Mouse (Mus musculus): Measurements from ENCODE around the gene Pdzd7. TPM values are rescaled to one million over a fixed set of nuclear protein-coding genes. Genes with fewer than 3 reads are reported as not detected.
A peak's percentile ranks its signal among the peaks of the same experiment; 100 is the strongest.

Gene Pdzd7
- polyA plus RNA-seq, 1 experiment from 2014 or later, result 0.39 TPM

GRCm38 (mm10) chr19:45030746-45031693 lies 14.5 kb downstream of the Pdzd7 start:
- H3K4me1 ChIP-seq (ENCODE audit: insufficient read depth), result 0 out of 2 replicates have a peak, but pooled peaks cover 6% of the 10 kb centered on the region
- TF ChIP-seq CTCF (IDR thresholded peaks at IDR 0.05; ENCODE audit: low read depth), result peak; percentile 92
- DNase-seq (peak; percentile 97), ATAC-seq (ENCODE audit: insufficient read depth) (peak; percentile 19; the same call in 1 of the 2 replicates)
- H3K27me3 ChIP-seq (ENCODE audit: insufficient read depth, low read length), result no peaks in the 10 kb centered on the region
- peak overlapping the region; percentile 55 for H3K4me2 ChIP-seq
- H3K9ac ChIP-seq, result no peak overlapping the region
- 38% methylated on average over 20 of the region's 20 CpGs for WGBS
- no peak overlapping the region for H3K27ac ChIP-seq (ENCODE audit: low read depth)
- no peaks in the 10 kb centered on the region for H3K9me3 ChIP-seq (ENCODE audit: low read depth, low read length)
- peaks cover 25% of the 10 kb centered on the region for H3K36me3 ChIP-seq (ENCODE audit: insufficient read depth)
- H3K4me3 ChIP-seq (ENCODE audit: low read depth, low read length), result no peak overlapping the region

- Histone ChIP-seq H3K4me1 (ENCODE audit: insufficient read depth) (0 out of 2 replicates have a peak, but pooled peaks cover 6% of the 10 kb centered on the region), H3K27ac (ENCODE audit: low read depth) (no peak overlapping the region), H3K36me3 (ENCODE audit: insufficient read depth) (peaks cover 34% of the 10 kb centered on the region), H3K4me3 (ENCODE audit: low read depth, low read length) (no peak overlapping the region), H3K27me3 (ENCODE audit: insufficient read depth, low read length) (no peaks in the 10 kb centered on the region), H3K9ac (no peak overlapping the region), H3K4me2 (peak overlapping the region; percentile 55; the same call in 1 of the 2 replicates), H3K9me3 (ENCODE audit: low read depth, low read length) (no peaks in the 10 kb centered on the region)
- DNase-seq (peak; percentile 75), ATAC-seq (ENCODE audit: insufficient read depth) (peak; percentile 33)
- 29% methylated on average over 8 of the region's 8 CpGs for WGBS
- TF ChIP-seq CTCF (IDR thresholded peaks at IDR 0.05; ENCODE audit: low read depth), result peak; percentile 91
Observed at GRCm38 (mm10) chr19:45030111-45030510, 15.4 kb downstream of the Pdzd7 start.

GRCm38 (mm10) chr19:45029571-45029970 lies 15.9 kb downstream of the Pdzd7 start:
- Histone ChIP-seq H3K9ac (no peak overlapping the region), H3K36me3 (ENCODE audit: insufficient read depth) (peaks cover 40% of the 10 kb centered on the region), H3K9me3 (ENCODE audit: low read depth, low read length) (no peaks in the 10 kb centered on the region), H3K27ac (ENCODE audit: low read depth) (no peak overlapping the region), H3K4me2 (no peak overlapping the region), H3K27me3 (ENCODE audit: insufficient read depth, low read length) (no peaks in the 10 kb centered on the region), H3K4me1 (ENCODE audit: insufficient read depth) (0 out of 2 replicates have a peak, but pooled peaks cover 6% of the 10 kb centered on the region), H3K4me3 (ENCODE audit: low read depth, low read length) (no peak overlapping the region)
- DNase-seq, result no peak
- WGBS, result 54% methylated on average over 9 of the region's 9 CpGs
- ATAC-seq (ENCODE audit: insufficient read depth), result no peak
- no peak for TF ChIP-seq CTCF (IDR thresholded peaks at IDR 0.05; ENCODE audit: low read depth)

GRCm38 (mm10) chr19:45028746-45029145 lies 16.8 kb downstream of the Pdzd7 start:
- Histone ChIP-seq H3K9me3 (ENCODE audit: low read depth, low read length) (no peaks in the 10 kb centered on the region), H3K4me3 (ENCODE audit: low read depth, low read length) (no peak overlapping the region), H3K9ac (no peak overlapping the region), H3K4me2 (no peak overlapping the region), H3K27ac (ENCODE audit: low read depth) (no peak overlapping the region), H3K27me3 (ENCODE audit: insufficient read depth, low read length) (no peaks in the 10 kb centered on the region), H3K4me1 (ENCODE audit: insufficient read depth) (0 out of 2 replicates have a peak, but pooled peaks cover 6% of the 10 kb centered on the region), H3K36me3 (ENCODE audit: insufficient read depth) (peaks cover 46% of the 10 kb centered on the region)
- no peak for DNase-seq
- no peak for ATAC-seq (ENCODE audit: insufficient read depth)
- no peak for TF ChIP-seq CTCF (IDR thresholded peaks at IDR 0.05; ENCODE audit: low read depth)
- 51% methylated on average over 19 of the region's 19 CpGs for WGBS

GRCm38 (mm10) chr19:45027848-45028247 lies 17.7 kb downstream of the Pdzd7 start:
- H3K36me3 ChIP-seq (ENCODE audit: insufficient read depth), result peaks cover 55% of the 10 kb centered on the region
- H3K9me3 ChIP-seq (ENCODE audit: low read depth, low read length), result no peaks in the 10 kb centered on the region
- H3K4me2 ChIP-seq, result no peak overlapping the region
- 0 out of 2 replicates have a peak, but pooled peaks cover 6% of the 10 kb centered on the region for H3K4me1 ChIP-seq (ENCODE audit: insufficient read depth)
- no peak overlapping the region for H3K9ac ChIP-seq
- H3K27ac ChIP-seq (ENCODE audit: low read depth), result no peak overlapping the region
- DNase-seq (no peak), ATAC-seq (ENCODE audit: insufficient read depth) (no peak)
- TF ChIP-seq CTCF (IDR thresholded peaks at IDR 0.05; ENCODE audit: low read depth), result no peak
- no peaks in the 10 kb centered on the region for H3K27me3 ChIP-seq (ENCODE audit: insufficient read depth, low read length)
- 85% methylated on average over 6 of the region's 6 CpGs for WGBS
- no peak overlapping the region for H3K4me3 ChIP-seq (ENCODE audit: low read depth, low read length)

GRCm38 (mm10) chr19:45026958-45027670 lies 18.4 kb downstream of the Pdzd7 start:
- no peaks in the 10 kb centered on the region for H3K9me3 ChIP-seq (ENCODE audit: low read depth, low read length)
- 66% methylated on average over 6 of the region's 6 CpGs for WGBS
- 0 out of 2 replicates have a peak, but pooled peaks cover 3% of the 10 kb centered on the region for H3K4me1 ChIP-seq (ENCODE audit: insufficient read depth)
- no peak for ATAC-seq (ENCODE audit: insufficient read depth)
- no peak overlapping the region for H3K4me3 ChIP-seq (ENCODE audit: low read depth, low read length)
- DNase-seq, result no peak
- H3K4me2 ChIP-seq, result no peak overlapping the region
- no peak overlapping the region; the same call in 1 of the 2 replicates for H3K27ac ChIP-seq (ENCODE audit: low read depth)
- H3K9ac ChIP-seq, result no peak overlapping the region
- peaks cover 62% of the 10 kb centered on the region for H3K36me3 ChIP-seq (ENCODE audit: insufficient read depth)
- no peak for TF ChIP-seq CTCF (IDR thresholded peaks at IDR 0.05; ENCODE audit: low read depth)
- no peaks in the 10 kb centered on the region for H3K27me3 ChIP-seq (ENCODE audit: insufficient read depth, low read length)
